Mouse (Mus musculus): ENCODE data around the gene Eif3b.

Eif3b gene

DNA sequence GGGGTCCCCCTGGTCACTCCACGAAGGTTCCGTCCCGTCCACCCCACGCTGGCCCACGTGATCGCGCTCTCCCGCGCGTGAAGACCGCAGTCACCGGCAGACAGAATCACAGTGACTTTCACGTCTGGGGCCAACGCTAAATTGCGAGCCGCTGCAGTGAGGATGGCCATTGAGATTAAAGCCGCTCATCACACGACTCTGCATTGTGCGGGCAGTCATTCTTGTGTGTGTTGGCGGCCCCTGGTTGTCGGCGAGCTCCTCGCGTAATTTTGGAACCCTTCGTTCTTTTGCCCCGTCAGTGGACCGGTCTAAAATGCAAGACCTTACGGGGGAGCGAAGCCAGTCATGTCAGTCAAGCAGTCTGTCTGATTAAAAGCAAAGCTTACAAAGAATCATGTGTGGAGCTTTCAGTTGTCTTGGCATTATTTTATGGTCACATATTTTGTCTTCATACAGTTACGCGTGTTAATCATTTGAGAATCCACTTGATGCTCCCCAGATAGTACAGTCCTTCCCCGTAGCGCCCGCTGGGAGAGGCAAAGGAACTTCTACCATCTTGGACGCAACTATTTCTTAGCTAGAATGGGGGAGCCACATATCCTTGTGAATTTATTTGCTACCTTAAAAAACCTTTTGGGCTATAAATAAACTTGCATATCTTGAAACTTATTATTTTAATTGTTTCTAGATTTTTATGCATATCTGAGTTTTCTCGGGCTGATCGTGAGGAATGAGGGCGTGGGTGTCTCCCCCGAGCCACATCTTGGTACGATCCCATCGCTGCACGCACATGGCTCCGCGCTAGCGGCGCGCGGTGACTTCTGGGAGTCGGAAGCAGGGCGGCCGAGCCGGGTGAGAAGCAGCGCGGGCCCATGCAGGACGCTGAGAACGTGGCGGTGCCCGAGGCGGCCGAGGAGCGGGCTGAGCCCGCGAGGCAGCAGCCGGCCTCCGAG lies at the start of gene Eif3b:
Eif3b (plus strand) TSS at position 840 of the 953 bp plus-strand sequence.
- peak; percentile 95 for DNase-seq (ENCODE audit: low read depth, low spot score)

DNA sequence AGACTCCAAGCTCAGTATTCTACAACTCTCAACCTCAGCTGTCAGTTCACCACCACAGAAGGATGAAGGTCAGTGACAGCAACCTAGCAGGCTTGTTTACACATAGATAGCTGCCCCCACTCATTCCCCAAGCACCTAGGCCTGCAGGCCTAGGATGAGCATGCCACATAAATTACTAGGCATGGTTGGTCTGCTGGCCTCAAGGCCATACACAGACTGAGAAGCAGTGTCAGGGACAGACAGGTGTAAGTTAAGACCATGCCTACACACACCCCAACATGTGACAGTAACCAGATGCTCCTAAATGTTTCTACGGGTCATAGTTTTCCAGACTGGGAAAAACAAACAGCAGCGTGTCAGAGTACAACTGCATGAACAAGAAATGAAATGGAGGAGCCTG lies 49.7 kb upstream of the Eif3b start:
- DNase-seq (ENCODE audit: low read depth, low spot score) = no peak

DNA sequence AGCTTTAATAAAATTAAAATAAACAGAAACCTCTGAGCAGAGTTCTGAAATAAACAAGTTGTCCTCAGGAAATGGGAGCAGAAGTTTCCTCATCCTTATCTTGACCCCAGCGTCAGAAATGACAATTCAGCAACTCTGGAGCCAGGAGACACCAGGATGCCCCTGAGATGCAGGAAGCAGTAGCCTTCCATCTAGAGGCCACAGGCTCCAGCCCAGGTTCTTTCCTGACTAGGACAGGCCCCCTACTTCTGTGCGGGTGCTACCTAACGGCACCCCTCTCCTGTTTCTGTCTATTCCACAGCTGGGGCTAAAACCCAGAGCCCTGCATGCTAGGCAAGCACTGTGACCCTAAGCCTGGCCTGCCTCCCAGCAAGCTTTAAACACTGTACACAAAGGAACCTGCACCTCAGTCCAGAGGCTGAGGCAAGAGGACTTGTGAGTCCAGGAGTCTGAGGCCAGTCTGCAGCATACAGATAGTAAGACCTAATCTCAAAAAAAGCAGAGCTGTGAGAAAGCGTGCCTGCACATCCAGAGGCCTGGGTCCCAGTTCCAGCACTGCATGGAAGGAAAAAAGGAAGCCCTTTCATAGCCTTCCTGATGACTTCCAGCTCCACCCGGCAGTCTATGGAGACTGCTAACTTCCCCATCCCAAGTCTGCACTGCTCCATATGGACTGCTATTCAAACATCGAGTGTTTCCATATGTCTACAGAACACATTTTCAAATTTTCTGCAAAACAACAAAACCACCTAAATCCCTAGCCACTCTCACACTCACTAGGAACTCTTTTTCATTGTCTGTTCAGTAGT lies 48.5 kb upstream of the Eif3b start:
- no peak for DNase-seq (ENCODE audit: low read depth, low spot score)

DNA sequence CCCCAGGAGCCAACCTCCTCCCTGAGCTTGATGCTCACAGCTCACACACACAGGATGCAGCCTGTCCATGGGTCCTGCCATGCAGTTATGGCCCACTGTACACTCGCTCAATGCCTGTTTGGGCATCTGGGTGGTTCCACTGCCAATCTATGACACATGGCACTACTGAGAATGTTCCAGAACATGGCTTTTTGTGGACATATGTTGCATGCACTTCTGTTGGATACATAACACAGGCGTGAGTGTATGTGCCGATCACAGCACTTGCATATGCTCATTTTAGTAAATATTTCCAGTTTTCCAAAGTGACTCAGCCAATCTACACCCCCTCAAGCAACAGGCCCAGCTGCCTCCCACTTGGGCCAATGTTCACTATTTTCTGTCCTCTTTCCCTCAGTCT lies 47.5 kb upstream of the Eif3b start:
- no peak for DNase-seq (ENCODE audit: low read depth, low spot score)

DNA sequence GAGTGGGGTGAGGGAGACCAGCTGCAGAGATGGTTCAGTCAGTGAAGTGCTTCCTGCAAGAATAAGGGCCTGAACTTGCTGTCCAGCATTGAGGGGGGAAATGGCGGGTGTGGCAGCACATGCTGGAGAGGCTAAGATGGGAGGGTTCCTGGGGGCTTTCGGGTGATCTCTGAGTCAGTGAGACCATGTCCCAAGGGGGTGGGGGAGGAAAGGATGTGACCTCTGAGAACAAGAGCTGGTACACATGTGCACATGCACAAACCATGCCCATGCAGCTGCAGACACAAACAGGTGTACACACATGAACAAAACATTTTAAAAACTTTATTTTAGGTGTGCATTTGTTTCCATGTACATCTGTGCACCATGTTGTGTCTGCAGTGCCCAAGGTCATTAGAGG lies 45.4 kb upstream of the Eif3b start:
- DNase-seq (ENCODE audit: low read depth, low spot score) = no peak

DNA sequence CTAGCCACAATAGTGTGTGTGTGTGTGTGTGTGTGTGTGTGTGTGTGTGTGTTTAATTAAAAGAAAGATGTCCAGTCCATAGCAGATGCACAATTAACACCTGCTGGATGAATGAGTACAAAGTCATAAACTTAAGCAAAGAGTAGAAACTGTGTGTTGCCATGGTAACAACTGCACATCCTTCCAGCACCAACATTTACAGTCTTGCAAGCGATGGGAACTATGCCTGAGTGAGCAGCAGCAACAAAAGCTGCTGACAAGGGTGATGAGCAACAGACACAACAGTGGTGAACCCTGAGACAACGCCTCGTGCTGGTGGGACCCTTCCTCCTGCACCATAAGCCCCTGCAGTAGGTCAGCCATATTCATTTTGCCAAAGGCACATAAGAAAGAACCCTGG lies 44.9 kb upstream of the Eif3b start:
- no peak for DNase-seq (ENCODE audit: low read depth, low spot score)

DNA sequence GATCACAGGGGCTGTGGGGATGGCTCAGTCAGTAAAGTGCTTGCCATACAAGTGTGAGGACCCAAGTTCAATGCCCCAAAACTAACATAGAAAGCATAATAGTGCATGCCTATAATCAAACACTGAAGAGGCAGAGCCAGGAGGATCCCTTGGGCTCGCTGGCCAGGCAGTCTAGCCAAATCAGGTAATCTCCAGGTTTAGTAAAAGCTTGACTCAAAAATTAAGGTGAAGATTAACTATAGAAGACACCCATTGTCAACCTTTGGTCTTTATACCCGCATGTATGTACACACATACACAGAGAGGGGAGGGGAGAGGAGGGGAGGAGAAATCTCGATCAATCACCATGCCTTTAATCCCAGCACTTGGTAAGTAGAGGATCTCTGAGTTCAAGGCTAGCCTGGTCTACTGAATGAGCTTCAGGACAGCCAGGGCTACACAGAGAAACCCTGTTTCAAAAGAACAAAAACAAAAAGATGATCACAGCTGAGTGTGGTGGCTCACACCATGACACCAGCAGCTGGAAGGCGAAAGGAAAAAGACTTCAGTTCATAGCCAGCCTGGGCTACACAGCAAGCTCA lies 43.8 kb upstream of the Eif3b start:
- DNase-seq (ENCODE audit: low read depth, low spot score) = no peak

DNA sequence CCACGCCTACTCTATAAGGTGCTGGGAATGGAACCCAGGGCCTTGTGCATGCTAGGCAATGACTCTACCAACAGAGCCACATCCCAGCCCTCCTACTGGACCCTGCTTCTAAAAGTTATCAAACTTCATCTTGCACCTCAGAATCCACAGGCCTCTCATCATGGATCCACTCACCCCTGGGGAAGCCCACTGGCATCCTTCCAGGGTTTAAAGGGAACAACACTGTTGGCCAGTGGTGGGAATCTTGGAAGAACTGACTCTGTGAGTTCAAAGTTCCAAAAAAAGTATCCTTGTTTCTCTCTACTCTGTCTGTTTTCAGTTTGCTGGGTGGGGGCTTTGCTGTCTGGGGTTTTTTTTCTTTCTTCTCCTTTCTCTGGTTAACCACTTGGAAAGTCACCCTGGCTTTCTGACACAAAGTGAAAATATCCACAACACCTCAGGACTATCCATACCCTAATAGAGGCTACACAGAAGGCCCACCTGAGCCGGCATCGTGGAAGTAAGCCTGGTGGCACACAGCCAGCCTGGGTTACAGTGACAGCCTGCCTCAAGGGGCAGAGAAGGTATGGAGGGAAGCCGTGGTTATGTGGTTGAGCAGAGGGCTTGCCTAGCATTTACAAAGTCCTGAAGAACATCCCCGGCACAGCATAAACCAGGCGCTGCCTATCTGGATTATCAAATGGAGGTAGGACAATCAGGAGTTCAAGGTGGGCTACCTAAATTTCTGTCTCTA lies 40.8 kb upstream of the Eif3b start:
- no peak for DNase-seq (ENCODE audit: low read depth, low spot score)

DNA sequence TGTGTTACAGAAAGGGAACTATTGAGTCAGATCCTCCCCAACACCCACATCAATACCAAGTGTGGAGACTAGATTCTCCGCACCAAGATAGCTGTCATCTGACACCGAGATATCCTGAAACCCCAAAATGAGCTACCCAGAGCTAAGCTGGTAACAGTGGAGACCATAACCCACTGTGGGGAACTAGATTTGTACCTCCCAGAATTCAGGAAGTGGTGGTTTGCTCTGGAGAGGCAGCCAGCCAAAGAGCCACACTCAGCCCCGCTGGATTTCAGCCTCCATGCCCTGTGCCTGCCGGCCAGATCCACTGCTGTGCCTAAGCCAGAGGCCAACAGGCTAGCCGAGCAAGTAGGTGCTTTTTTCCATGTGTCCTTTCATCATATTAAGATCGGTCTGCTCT lies 39.8 kb upstream of the Eif3b start:
- DNase-seq (ENCODE audit: low read depth, low spot score) = no peak

DNA sequence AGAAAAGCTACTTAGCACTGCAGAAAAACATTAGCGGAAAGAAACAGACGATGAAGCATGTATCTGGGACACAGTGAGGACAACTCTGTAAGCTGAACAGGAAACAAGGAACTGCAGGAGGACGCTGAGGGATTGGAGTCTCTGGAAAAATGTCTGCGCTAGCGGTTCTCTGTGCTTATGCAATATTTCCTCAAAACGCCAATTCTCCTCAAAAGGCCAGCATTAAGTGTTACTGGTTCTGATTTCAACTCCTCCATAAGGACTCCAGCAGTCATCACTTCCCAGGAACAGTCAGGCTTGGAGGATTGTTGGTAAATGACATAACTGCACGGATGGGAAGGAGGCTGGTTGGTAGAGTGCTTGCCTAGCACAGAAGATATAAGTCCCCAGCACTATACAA lies 38.0 kb upstream of the Eif3b start:
- no peak for DNase-seq (ENCODE audit: low read depth, low spot score)

DNA sequence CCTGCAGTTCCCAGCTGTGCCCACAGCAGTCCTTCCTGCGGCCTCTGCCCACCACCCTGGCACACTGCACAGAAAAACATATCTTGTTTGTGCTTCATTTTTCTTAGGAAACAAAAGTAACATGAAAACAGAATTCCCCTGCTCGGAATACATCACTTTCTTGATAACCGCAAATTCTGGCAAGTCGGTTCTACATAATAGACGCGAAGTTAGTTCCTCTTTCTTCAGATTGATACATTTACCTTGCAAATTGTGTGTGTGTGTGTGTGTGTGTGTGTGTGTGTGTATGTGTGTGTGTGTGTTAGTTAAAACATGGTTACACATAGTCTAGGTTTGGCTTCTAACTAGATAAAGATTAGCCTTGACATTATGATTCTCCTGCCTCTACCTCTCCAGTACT lies 36.4 kb upstream of the Eif3b start:
- no peak for DNase-seq (ENCODE audit: low read depth, low spot score)

DNA sequence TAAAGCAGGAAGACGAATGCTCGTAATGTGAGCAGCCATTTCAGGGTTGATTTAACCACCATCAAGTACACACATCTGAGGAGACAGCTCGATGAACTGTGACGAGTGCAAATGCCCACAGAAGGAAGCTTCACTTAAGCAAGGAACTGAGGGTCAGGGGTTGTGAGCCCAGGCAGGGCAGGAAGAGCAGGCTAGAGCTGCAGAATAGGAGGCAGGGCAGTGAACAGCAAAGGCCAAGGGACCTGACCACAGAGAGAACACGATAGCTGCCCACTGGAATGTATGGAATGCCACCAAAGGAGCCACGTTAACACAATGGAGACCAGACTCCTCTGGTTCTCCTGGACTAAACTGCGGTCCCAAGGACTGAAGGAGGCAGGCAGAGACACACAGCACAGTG lies 35.6 kb upstream of the Eif3b start:
- peak; percentile 56 for DNase-seq (ENCODE audit: low read depth, low spot score)

DNA sequence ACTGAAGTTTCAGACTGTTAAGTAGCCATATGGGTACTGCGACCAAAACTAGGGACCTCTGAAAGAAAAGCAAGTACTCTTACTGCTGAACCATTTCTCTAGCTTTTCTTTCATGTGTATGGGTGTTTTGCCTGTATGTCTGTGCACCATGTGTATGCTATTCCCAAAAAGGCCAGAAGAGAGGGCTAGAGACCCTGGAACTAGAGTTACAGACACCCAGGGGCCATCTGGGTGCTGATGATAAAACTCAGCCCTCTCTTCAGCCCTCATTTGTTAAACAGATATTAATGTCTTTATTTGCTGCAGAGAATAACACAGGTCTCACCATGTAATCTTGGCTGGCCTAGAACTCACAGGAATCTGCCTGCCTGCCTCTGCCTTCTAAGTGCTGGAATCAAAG lies 34.7 kb upstream of the Eif3b start:
- no peak for DNase-seq (ENCODE audit: low read depth, low spot score)

DNA sequence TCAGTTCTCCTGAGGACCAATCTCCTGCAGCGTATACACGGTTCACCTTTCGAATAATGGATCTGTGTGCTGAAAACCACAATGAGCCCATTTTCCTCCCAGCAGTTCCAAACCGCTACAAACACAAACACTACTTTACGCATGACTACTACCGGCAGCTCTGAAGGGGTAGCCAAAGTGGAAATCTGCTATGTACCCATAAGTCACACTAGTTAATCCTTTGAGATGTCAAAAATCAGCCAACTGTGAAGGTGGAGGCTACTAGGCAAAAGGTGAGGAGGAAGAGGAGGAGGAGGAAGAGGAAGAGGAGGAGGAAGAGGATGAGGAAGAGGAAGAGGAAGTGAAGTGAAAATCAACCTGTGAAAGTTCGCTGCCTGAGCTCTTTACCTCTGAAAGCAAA lies 31.9 kb upstream of the Eif3b start:
- no peak for DNase-seq (ENCODE audit: low read depth, low spot score)

DNA sequence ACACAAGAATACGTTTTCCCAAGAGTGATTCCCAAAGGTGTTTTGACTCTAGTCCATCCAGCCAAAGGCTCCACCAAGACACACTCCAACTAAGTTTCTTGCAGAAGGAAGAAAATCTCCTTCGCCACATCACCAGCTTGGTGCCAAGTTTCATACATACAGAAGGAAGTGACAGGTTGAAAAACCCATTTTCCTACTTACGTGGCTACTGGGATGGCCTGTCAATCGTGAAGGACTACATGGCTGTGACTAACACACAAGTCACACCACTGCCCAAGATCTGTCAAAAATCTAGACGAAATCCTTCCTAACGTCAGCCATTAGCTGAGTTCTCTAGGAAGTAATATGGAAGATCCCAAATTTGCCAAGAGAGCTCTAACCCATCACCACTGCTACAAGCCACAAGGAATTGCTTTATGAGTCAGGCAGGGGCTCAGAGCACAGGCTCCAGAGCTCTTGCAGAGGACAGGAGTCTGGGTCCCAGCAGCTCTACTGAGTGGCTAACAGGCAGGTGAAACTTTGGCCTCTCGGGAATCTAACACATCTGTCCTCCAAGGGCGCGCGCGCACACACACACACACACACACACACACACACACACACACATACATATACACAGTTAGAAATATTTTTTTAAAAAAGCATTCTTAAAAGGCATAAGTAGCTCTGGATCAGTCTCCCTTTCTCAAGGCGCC lies 31.2 kb upstream of the Eif3b start:
- DNase-seq (ENCODE audit: low read depth, low spot score) = no peak

DNA sequence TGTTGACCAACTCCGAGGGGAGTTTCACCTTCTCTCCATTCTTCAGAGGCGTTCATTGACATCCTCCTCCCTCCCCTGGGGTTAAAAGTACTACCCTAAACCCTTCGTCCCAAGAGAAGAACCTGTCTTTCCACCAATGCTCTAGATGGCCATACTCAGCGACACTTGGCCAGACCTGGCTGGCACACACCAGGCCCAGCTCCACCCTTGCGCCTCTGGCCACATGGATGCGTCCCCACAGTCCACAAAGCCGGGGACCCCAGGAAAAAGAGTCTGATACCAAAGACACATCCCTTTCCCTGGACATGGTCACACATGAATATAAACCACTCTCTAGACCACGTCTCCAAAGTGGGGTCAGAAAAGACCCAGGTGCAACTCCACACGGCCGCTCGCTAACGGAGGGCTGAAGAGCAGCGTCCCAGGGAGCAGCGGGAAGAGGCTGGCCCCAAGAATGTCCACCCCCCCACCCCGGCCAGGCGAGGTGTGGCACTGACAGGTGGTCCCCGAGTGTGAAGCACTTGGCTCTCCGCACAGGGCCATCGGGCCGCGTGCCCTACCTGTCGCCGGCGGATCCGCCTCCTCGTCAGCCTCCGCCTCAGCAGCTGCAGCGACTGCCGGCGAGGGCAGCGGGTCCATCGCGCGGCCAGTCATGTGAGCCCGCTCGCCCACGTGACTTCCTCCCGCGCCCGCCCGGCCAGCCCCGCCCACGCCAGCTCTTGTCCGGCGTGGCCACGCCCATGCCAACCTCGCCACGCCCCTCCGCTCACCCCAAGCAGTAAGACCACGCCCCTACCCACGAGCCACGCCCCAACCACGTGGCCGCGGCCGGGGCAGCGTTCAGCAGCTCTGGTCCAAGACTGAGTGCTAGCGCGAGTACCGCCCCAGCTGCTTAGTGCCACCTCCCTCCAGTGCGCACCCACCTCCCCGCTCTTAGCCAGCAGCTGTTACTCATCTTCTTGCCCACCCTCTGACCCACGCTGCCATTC lies 30.2 kb upstream of the Eif3b start, which contains the start of gene Snx8:
Snx8 (minus strand) TSS at position 675 of the 989 bp plus-strand sequence.
- DNase-seq (ENCODE audit: low read depth, low spot score) = peak; percentile 96

DNA sequence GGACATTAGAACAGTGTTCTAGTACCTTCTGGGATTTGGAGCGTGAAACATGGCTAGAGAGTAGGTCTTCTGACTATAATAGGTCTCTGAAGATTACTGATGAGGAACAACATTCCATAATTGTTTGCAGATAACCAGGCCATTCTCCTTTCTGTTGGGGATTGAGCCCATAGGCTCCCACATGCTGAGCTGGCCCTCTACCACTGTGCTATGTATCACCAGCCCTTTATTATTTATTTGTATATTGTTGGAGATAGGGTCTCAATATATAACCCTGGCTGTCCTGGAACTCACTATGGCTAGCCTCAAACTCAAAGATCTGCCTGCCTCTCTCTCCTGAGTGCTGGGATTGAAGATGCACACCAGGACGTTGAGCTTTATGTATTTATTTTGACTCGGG lies 29.5 kb upstream of the Eif3b start:
- no peak for DNase-seq (ENCODE audit: low read depth, low spot score)

DNA sequence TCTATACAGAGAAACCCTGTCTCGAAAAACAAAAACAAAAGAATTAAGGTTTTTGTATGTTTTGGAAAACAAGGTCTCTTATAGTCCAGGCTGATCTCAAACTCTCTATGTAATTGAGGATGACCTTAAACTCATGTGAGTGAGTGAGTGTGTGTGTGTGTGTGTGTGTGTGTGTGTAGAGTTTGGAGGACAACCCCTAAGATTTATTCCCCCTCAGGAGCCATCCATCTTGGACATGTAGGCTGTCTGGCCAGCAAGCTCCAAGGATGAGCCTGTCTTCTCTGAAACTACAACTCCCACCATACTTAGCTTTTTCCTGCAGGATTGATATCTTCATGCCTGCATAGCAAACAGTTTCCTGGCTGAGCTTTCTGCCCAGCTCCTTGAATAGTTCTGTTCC lies 27.7 kb upstream of the Eif3b start:
- DNase-seq (ENCODE audit: low read depth, low spot score) = no peak

DNA sequence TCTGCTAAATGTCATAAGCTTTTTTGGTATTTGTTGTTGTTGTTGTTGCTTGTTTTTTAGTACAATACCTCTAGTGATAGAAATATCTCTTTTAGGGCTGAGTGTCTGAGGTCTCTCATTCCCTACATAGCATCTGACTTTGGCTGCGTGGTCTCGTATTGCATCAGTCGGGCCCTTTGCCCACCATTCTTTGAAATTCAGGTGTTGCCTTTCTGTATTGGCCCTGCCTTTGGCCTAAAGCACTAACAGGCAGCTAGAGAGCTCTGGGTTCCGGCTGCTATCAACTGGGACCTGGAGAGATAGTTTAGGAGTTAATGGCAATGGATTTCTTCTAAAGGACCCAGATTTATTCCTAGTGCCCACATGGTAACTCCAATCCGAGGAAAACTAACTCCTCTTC lies 27.1 kb upstream of the Eif3b start:
- DNase-seq (ENCODE audit: low read depth, low spot score) = no peak

DNA sequence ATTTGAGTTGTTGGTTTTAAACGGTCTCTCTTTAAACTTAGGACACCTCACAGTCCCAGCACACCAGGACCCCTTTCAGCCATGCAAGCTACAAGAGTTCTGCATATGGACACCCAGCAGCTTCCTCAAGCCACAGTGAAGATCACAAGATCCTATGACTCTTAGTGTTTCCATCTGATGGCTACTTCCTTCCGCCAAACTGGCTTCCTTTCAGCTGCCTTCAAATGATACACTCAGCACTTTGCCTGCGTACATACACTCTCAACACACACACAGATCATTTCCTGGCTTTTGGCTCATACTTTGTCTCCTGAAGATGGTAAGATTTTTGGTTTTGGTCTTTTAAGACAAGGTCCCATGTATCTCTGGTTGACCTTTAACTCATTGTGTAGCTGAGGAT lies 26.4 kb upstream of the Eif3b start:
- no peak for DNase-seq (ENCODE audit: low read depth, low spot score)
